Mouse (Mus musculus): ENCODE results near the gene Farsb.

The Farsb gene

GRCm38 (mm10) chr1:78484361-78484760 lies 4.3 kb downstream of the Farsb start:
- DNase-seq (ENCODE audit: low read depth, low spot score), result no peak

DNA sequence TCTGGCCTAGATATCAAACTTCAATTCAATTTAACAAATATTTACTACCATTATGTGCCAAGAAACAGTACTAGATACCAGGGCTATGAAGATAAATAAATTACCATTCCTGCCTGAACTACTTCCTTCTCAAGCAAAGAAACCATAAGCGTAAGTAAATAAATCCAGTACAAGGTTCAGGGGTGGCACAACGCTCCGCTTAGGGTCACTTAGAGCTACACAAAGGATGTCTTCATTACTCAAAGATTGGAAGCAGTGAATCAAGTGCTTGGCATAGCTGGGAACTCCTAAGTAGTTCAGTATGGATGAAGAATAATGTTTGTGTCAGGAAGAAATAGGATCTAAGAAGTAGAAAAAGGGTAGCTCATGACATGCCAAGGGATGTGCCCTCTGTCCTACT lies 5.3 kb downstream of the Farsb start:
- DNase-seq (ENCODE audit: low read depth, low spot score), result no peak

DNA sequence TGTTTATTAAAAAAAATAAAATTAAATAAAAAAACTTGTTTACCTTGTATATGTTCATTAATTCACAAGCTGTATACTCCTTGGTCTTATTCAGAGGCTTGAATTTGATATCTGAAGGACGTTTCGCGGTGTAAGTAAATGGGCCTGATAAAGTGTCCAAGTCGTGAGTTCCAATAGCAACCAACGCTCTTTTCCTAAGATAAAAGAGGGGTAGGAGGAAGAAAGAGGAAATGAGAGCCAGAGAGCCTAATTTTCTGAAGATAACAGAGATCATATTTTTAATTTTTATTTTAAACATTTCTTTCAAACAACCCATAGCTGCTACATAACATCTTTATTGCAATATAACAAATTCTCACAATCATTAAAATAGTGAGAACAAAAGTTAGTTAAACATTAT lies 16.3 kb downstream of the Farsb start:
- no peak for DNase-seq (ENCODE audit: low read depth, low spot score)

DNA sequence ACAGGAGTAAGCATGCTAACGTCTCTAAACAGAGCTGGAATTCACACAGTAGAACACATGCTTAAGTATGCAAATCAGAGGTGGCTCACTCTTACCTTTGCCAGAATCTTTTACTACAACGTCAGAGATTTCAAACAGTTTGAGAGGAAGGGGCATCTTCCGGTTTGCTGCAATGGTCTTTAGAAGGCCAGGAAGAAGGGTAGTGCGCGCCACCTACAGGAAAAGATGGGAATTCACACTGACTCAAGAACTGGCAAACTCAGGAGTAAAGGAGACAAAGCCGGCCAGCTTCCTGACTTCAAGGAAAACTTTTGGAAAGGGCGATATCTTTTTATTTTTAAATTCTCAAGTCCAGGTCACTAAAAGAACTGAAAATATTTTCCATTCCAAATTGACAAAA lies 34.0 kb downstream of the Farsb start:
- peak; percentile 69 for DNase-seq (ENCODE audit: low read depth, low spot score)

DNA sequence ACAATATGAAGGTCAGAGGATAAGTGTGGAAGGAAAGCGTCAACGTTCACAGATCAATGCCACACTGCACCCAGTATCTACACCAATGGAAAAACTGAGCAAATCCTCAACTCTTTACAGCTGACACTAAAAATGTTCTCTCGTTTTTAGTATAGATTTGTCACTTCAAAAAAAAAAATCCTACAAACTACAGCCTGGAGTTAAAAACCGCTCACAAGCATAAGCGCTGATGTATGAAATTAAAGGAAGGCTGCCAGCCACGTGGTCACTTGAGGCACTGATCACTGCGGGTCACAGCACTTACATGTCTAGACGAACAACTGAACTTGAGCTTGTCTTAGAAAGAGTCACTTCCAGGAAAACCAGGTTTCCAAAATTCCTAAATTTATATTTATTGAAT lies 34.8 kb downstream of the Farsb start:
- no peak for DNase-seq (ENCODE audit: low read depth, low spot score)

DNA sequence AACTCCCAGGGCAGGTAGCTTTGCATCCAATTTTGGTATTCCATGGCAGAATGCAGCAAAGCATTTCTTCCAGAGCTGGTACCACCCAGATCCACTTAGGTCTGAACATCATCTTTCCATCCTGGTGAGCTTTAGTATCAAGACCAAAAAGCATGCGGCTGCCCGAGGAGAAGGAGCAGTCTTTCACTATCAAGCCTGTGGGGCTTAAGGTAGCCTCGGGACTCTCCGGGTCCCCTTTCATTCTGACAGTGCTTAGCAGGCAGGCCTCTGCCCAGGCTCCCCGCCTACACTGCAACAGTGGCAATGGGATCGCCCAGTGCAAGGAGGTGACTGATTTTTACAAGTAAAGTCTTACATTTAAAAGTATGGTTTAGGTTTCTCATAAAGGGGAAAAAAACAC lies 36.2 kb downstream of the Farsb start:
- no peak for DNase-seq (ENCODE audit: low read depth, low spot score)

GRCm38 (mm10) chr1:78451070-78451854 lies 37.4 kb downstream of the Farsb start:
- DNase-seq (ENCODE audit: low read depth, low spot score), result no peak

DNA sequence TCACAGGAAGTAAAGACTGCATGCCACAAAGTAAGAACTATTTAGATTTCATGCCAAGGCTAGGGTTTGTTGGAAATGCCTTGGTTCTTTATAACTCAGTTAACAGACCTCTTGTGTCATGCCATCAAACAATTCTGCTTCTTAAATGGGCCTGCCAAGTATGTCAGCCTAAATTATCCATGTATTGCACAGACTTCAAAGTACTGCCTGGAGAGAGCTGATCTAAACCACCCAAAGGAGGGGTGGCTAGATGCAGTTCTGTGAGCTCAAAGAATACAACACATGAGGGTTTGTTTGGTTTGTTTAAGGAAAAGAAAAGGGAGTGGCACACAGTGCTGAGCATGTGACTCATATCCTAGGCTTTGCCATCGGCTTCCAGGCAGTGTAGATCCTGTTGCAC lies 40.6 kb downstream of the Farsb start:
- no peak for DNase-seq (ENCODE audit: low read depth, low spot score)

GRCm38 (mm10) chr1:78446742-78447141 lies 42.0 kb downstream of the Farsb start:
- DNase-seq (ENCODE audit: low read depth, low spot score), result no peak

DNA sequence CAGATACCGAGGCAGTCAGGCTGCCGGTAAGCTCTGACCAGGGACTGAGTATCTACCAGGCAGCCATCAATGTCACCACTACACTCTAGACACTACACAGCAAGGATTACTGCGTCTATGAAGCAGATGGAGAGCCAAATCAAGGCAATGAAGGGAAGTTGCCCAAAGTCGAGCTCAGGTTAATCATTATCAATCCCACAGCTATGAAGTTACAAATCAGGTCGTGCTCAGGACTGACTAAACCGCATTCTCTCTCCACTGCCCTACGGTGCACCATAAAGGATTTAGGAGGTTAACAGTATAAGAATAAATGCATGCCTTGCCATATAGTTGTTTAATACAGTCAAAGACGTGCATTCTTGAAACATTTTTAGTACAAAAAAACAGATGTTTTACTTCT lies 42.5 kb downstream of the Farsb start:
- no peak for DNase-seq (ENCODE audit: low read depth, low spot score)

- DNase-seq (ENCODE audit: low read depth, low spot score), result no peak
Observed at GRCm38 (mm10) chr1:78443056-78443455, 45.6 kb downstream of the Farsb start.

DNA sequence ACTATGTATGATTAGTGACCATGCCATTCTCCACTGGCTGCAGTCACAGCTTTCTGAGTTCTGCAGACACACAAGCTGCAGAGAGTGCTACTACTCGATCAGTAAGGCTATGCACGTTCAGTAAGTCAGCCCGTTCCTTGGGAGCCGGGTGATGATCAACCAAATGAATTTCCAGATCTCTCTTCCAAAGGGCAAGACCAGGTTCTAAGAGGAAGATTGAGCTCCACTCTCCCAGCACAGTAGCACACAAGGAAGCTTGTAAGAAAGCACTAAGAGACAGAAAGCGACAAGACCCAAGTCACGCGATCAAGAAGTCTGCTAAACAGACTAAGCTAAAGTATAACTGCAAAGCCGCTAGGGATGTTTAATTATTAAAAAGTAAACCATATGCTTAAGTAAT lies 48.0 kb downstream of the Farsb start:
- no peak for DNase-seq (ENCODE audit: low read depth, low spot score)

DNA sequence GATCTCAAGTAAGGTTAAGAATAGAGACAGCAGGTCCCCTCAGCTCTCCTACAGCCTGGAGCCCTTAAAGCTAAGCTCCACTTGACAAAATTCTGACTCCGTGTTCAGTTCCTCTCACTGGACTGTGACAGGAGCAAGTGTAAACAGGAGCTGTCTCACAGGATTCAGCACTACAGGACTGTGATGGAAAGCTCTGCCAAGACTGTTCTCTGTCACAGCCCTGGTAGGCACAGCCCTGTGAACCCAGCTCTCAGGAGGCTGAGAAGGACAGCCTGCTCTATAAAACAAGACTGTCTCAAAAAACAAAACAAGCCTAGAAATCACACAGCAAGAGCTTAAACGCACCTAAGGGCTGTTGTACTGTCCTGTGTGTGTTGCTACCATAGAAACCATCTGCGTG lies 51.5 kb downstream of the Farsb start:
- DNase-seq (ENCODE audit: low read depth, low spot score), result no peak

GRCm38 (mm10) chr1:78436445-78436844 lies 52.3 kb downstream of the Farsb start:
- DNase-seq (ENCODE audit: low read depth, low spot score), result no peak

- DNase-seq (ENCODE audit: low read depth, low spot score), result no peak
Observed at GRCm38 (mm10) chr1:78435967-78436366, 52.7 kb downstream of the Farsb start.

GRCm38 (mm10) chr1:78433472-78433871 lies 55.2 kb downstream of the Farsb start:
- no peak for DNase-seq (ENCODE audit: low read depth, low spot score)

DNA sequence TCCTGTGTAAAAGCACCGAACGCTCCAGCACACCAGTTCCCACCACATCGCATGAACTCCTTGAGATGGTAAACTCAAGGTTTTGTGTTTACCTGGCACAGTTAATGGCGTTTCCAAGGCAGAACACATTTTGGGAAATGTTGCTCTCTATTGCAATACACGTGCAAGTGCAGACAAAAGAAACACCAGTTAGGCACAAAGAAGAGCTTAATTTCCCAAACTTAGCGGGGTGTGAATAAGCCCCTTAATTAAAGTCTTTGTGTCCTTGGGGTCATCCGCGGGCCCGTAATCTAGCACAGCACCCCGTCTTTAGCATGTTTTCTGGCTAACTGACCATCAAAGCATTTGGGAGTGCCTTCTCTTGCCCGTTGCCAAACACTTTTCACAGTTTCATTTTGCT lies 59.8 kb downstream of the Farsb start:
- no peak for DNase-seq (ENCODE audit: low read depth, low spot score)

DNA sequence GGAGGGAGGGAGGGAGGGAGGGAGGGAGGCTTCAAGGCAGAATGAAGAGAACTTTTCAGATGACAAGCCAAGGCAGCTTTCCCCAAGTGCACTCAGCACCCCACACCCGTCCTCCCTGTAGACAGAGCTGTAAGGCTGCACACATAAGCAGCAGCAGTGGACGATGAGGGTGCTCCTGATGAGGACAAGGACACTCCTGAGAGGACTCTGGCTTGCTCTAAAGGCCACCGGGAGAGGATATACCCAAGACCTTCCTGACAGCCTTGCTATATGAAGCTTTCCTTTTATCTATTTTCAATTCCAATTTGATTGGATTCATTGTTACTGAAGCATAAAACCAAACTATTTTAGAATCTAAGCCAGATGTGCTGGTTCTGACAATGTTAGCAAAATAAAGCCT lies 61.9 kb downstream of the Farsb start:
- DNase-seq (ENCODE audit: low read depth, low spot score), result no peak

DNA sequence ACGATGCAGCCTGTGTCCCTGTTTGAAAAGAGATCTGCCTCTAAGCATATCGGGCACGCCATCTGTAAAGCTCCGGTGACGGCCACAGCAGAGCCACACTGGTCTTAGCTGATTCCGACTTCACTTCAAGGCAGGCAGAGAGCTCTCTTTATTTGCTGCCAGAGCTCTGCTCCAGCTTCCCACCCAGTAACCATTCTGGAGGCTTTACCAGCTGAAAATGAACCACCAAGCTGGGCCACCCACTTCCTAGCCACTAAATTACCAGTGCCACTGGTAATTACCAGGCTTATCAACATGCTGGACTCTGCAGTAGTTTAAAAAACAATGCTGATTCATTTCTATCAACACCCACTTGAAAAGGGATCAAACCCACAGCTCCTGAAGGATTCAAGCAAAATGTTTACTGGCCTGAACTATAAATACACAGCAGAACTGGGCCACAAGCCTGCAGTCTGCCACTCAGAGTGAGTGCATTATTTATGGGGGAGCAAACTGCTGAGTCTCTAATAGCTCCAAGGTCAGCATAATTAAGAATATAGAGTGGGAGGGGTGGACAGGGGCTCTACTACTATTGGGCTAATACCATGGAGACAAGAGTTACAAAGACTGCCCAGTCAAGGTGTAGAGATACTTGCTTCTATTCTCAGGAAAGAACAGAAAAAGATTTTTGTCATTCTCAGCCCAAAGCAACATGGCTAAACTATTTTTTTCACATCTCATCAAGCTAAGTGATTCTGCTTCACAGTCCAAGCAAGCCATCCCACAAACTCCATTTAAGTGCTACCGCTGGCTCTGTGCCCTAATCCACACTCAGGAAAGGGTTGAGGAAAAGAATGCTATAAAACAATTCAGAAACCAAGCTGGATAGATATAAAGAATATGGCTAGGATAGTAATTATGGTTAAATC lies 62.6 kb downstream of the Farsb start:
- DNase-seq (ENCODE audit: low read depth, low spot score), result no peak

DNA sequence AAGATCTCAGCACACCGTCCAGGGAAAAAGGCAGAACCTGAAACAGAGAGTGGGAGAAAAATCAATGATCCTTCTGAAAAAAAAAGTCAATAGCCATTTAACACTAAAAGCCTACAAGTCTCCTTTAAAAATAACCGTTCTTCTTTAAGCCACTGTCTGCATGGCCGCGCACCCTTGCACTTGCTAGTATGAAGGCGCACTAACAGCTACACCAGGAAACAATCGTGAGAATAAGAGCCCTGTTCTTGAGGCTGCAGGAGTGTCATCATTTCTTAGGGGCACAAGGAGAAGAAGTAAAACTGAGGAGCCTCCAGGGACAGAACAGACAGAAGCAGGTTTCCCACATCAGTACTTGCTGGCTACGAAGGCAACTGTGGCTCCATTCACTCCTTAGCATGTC lies 63.4 kb downstream of the Farsb start:
- DNase-seq (ENCODE audit: low read depth, low spot score), result no peak

- no peak for DNase-seq (ENCODE audit: low read depth, low spot score)
Observed at GRCm38 (mm10) chr1:78424848-78425247, 63.8 kb downstream of the Farsb start.

DNA sequence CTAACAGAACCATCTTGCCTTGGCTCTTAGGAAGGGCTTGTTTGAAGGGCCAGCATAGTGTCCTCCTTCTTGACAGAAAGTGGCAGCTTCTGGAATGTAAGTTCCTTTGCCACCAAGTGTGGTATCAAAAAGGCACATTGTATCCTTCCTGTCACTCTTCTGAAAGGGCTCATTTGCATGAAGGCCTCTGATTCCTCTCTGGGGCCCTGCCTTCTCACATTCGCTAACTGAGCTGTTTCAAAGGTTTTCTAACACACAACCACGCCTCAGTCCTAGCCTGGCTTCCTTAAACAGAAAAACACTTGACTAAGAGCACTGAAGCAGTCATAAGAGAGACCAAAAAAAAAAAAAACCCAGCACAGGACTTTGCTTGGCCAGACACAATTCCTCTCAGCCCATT lies 66.1 kb downstream of the Farsb start:
- no peak for DNase-seq (ENCODE audit: low read depth, low spot score)

DNA sequence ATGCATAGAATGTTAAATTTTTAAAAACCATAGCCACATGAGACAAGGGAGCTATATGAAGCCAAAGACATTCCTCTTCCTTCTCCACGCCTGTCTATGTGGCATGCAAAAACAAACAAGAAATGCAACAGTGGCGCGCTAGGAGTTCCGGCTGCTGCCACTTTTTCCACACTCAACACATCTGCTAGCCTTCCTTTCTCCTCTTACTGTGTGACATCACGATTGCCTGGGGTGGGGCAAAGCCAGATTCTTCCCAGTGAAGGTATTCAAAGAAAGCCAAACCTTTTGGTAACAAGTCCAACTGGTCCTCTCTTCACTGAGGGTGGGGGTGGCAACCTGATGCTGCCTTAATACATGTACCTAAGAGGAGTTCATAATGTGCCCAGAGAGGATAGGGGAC lies 66.9 kb downstream of the Farsb start:
- DNase-seq (ENCODE audit: low read depth, low spot score), result no peak

All from mesoderm, embryonic 11.5 days (tissue).